Mouse (Mus musculus) forebrain, embryonic 16.5 days (tissue): Measurements from ENCODE around the gene Cab39. TPM values are rescaled to one million over a fixed set of nuclear protein-coding genes. Genes with fewer than 3 reads are reported as not detected.

Experiments
- ATAC-seq: fragments of 200-750 bp; cut with Nextera tagmentation; 2 replicates; pipeline ENCODE4 v1.8.0; 2017; ENCODE audit warnings: mild to moderate bottlenecking, moderate library complexity
- H3K27ac ChIP-seq: fragments of 300-500 bp; sonication (generic); 2 replicates; pipeline ENCODE4 v1.5.1; 2014; ENCODE audit warnings: low read length, control low read depth
- H3K27me3 ChIP-seq: fragments of 300-500 bp; sonication (generic); replicated peaks from 2 replicates; pipeline ENCODE4 v1.6.1; 2014; ENCODE audit warnings: low read length; ENCODE audit not compliant: control insufficient read depth, insufficient read depth
- H3K36me3 ChIP-seq: fragments of 300-500 bp; sonication (generic); 2 replicates; pipeline ENCODE4 v1.6.1; 2014; ENCODE audit not compliant: control insufficient read depth, insufficient read depth
- H3K4me1 ChIP-seq: fragments of 300-500 bp; sonication (generic); replicated peaks from 2 replicates; pipeline ENCODE4 v1.6.1; 2014; ENCODE audit warnings: low read length; ENCODE audit not compliant: control insufficient read depth, insufficient read depth
- H3K4me2 ChIP-seq: fragments of 300-500 bp; sonication (generic); 2 replicates; pipeline ENCODE4 v1.6.1; 2014; ENCODE audit warnings: mild to moderate bottlenecking, low read length, control low read depth
- H3K4me3 ChIP-seq: fragments of 300-500 bp; sonication (generic); replicated peaks from 2 replicates; pipeline ENCODE4 v1.5.1; 2014; ENCODE audit warnings: mild to moderate bottlenecking, low read length, control low read depth
- H3K9ac ChIP-seq: fragments of 300-500 bp; sonication (generic); replicated peaks from 2 replicates; pipeline ENCODE4 v1.6.1; 2014; ENCODE audit warnings: low read depth, low read length, control low read depth
- H3K9me3 ChIP-seq: fragments of 300-500 bp; sonication (generic); 2 replicates; pipeline ENCODE4 v1.6.1; 2016; ENCODE audit warnings: low read length; ENCODE audit not compliant: control insufficient read depth
- WGBS: fragments of 180-500 bp; shearing (Covaris S2); extraction: QIAGEN DNeasy Blood & Tissue Kit; methylation state at CpG from one replicate; pipeline ENCODE4 v1.1.7; 2014; 5-methylcytosine and 5-hydroxymethylcytosine counted together
- polyA plus RNA-seq: library from polyadenylated mRNA; unstranded; fragments of >200 nt; fragmentation: Nextera tagmentation; extraction: Ambion mirVana; gene quantifications from 2 replicates; pipeline ENCODE4 v1.2.1, GENCODE M21; 2015

The Cab39 gene
- polyA plus RNA-seq, 1 experiment from 2014 or later, result 47.1 TPM

- no peaks in the 10 kb centered on the region for H3K36me3 ChIP-seq
- H3K4me3 ChIP-seq, result no peak overlapping the region
- H3K27me3 ChIP-seq, result no peaks in the 10 kb centered on the region
- no peak overlapping the region for H3K4me2 ChIP-seq
- H3K9me3 ChIP-seq, result 0 out of 2 replicates have a peak, but pooled peaks cover 3% of the 10 kb centered on the region
- no peaks in the 10 kb centered on the region for H3K4me1 ChIP-seq
- no peak for ATAC-seq
- H3K27ac ChIP-seq, result no peak overlapping the region
- H3K9ac ChIP-seq, result no peak overlapping the region
- WGBS, result 94% methylated on average over 12 of the region's 12 CpGs
Measured at GRCm38 (mm10) chr1:85882003-85882402, 88.8 kb downstream of the Cab39 start.

- Histone ChIP-seq H3K9me3 (no peaks in the 10 kb centered on the region), H3K27me3 (no peaks in the 10 kb centered on the region), H3K4me1 (no peaks in the 10 kb centered on the region), H3K9ac (no peak overlapping the region), H3K4me2 (no peak overlapping the region), H3K4me3 (no peak overlapping the region), H3K36me3 (no peaks in the 10 kb centered on the region), H3K27ac (no peak overlapping the region)
- no peak for ATAC-seq
- 88% methylated on average over 7 of the region's 7 CpGs for WGBS
Measured at GRCm38 (mm10) chr1:85887221-85887620, 94.0 kb downstream of the Cab39 start.

GRCm38 (mm10) chr1:85894231-85894747 lies 101.0 kb downstream of the Cab39 start, which contains the start of gene Itm2c:
Itm2c (plus strand) TSS chr1:85894281.
- H3K27ac ChIP-seq, result peak within 1 kb of the TSS; percentile 88
- peak within 1 kb of the TSS; percentile 88 for H3K9ac ChIP-seq
- ATAC-seq, result peak; percentile 90
- WGBS, result under 1% methylated on average over 33 of the region's 35 CpGs
- no peaks in the 10 kb centered on the region for H3K36me3 ChIP-seq
- peak within 1 kb of the TSS; percentile 78 for H3K4me2 ChIP-seq
- H3K4me3 ChIP-seq, result peak within 1 kb of the TSS; percentile 89
- no peaks in the 10 kb centered on the region for H3K27me3 ChIP-seq
- no peaks in the 10 kb centered on the region for H3K9me3 ChIP-seq
- peaks cover 44% of the 10 kb centered on the region for H3K4me1 ChIP-seq

DNA sequence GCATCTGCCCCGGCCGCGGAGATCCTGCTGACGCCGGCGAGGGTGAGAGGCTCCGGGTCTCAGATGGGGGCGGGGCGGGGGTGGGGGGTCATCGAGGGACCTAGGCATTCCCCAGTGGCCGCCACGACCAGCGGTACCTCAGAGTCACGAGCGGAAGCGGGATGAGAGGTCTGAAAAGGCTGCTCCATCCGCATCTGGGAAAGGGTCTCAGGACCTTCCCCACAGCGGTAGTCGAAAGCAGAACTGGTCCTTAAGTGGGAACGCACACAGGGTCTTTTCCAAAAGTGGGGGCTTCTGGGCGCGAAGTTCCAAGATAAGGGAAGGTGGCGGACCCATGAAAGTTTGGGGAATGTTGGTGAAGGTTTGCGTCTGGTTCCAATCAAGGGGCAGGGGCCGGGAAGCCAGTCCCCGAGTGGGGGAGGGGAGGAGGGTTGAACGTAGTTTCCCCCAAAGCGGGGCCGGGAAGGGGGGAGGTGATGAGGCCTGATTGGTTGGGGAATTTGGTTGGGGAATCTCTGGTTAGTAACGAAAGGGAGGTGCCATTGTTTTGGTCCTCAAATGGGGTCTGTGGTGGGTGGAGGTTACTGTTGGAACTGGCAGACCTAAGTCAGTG lies 101.6 kb downstream of the Cab39 start:
- WGBS, result under 1% methylated on average over 30 of the region's 30 CpGs
- Histone ChIP-seq H3K27me3 (no peaks in the 10 kb centered on the region), H3K4me2 (peak overlapping the region; percentile 78), H3K27ac (peak overlapping the region; percentile 88), H3K36me3 (no peaks in the 10 kb centered on the region), H3K9me3 (no peaks in the 10 kb centered on the region), H3K9ac (peak overlapping the region; percentile 88), H3K4me1 (peaks cover 49% of the 10 kb centered on the region), H3K4me3 (peak overlapping the region; percentile 89)
- peak; percentile 35 for ATAC-seq

GRCm38 (mm10) chr1:85895391-85895837 lies 102.2 kb downstream of the Cab39 start:
- WGBS, result 0% methylated on average over 15 of the region's 15 CpGs
- no peaks in the 10 kb centered on the region for H3K9me3 ChIP-seq
- no peaks in the 10 kb centered on the region for H3K27me3 ChIP-seq
- H3K27ac ChIP-seq, result peak overlapping the region; percentile 88
- H3K9ac ChIP-seq, result peak overlapping the region; percentile 88
- H3K4me3 ChIP-seq, result peak overlapping the region; percentile 89
- no peaks in the 10 kb centered on the region for H3K36me3 ChIP-seq
- peaks cover 54% of the 10 kb centered on the region for H3K4me1 ChIP-seq
- peak; percentile 26 for ATAC-seq
- peak overlapping the region; percentile 78 for H3K4me2 ChIP-seq

GRCm38 (mm10) chr1:85896110-85896509 lies 102.9 kb downstream of the Cab39 start:
- 70% methylated on average over 5 of the region's 5 CpGs for WGBS
- Histone ChIP-seq H3K27me3 (no peaks in the 10 kb centered on the region), H3K9ac (no peak overlapping the region; the same call in 1 of the 2 replicates), H3K36me3 (no peaks in the 10 kb centered on the region), H3K4me1 (peaks cover 61% of the 10 kb centered on the region), H3K27ac (no peak overlapping the region), H3K4me2 (peak overlapping the region; percentile 78), H3K4me3 (peak overlapping the region; percentile 89), H3K9me3 (no peaks in the 10 kb centered on the region)
- ATAC-seq, result no peak

DNA sequence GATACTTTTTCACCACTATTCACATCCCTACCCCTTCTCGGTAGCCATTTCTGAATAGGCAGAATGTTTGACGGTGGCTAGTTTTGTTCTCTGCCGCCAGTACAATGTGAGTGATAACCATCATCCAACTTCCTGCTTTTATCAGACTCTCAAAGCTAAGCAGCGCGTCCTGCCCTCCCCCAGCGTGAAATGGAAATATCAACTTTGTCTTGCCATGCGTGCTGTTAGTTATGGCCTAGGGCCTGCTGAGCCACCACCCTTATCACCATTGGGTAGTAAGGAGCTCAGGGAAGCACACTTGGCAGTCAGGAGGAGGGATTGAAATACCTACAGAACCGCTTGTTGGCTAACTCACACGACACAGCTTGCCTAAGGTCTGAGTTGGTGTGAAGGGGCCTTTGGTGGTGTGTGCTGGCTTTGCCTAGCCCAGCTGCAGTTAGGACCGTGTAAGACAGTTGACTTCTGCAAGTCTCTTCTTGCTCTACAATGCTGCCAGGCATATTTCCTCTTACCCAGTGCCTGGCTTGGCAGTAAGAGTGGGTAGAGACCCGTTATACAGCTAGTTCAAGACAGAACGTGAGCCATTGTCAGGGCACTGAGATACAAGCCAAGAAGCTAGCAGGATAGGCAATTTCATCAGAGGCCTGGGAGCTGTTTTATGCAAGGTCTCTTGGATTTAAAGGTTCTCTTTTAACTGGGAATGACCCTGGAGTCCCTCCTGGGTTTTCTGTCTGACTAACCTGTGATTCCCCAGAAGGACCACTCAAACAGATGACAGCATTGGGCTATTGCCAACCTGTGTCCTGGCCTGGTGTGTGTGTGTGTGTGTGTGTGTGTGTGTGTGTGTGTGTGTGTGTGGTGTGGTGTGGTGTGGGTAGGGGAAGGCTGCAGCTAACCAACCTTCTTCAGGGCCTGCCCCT lies 103.8 kb downstream of the Cab39 start:
- H3K4me2 ChIP-seq, result peak overlapping the region; percentile 78
- WGBS, result 57% methylated on average over 12 of the region's 12 CpGs
- H3K4me3 ChIP-seq, result 0 out of 2 replicates have a peak overlapping the region, but pooled peaks have one; percentile 1
- H3K36me3 ChIP-seq, result no peaks in the 10 kb centered on the region
- H3K27ac ChIP-seq, result peak overlapping the region; percentile 25; the same call in 1 of the 2 replicates
- peaks cover 70% of the 10 kb centered on the region for H3K4me1 ChIP-seq
- peak overlapping the region; percentile 5; the same call in 1 of the 2 replicates for H3K9ac ChIP-seq
- no peak for ATAC-seq
- H3K9me3 ChIP-seq, result no peaks in the 10 kb centered on the region
- H3K27me3 ChIP-seq, result no peaks in the 10 kb centered on the region

GRCm38 (mm10) chr1:85897901-85898760 lies 104.9 kb downstream of the Cab39 start:
- Histone ChIP-seq H3K4me2 (peak overlapping the region; percentile 78), H3K36me3 (no peaks in the 10 kb centered on the region), H3K27me3 (no peaks in the 10 kb centered on the region), H3K4me3 (no peak overlapping the region), H3K4me1 (peaks cover 78% of the 10 kb centered on the region), H3K9me3 (no peaks in the 10 kb centered on the region), H3K27ac (peak overlapping the region; percentile 77), H3K9ac (peak overlapping the region; percentile 31)
- 23% methylated on average over 8 of the region's 8 CpGs for WGBS
- no peak for ATAC-seq
